Mouse (Mus musculus): ENCODE data around the gene Tas2r102. TPM values are rescaled to one million over a fixed set of nuclear protein-coding genes. Genes with fewer than 3 reads are reported as not detected.

The Tas2r102 gene
- not detected for total RNA-seq (2022)

GRCm38 (mm10) chr6:132761831-132762230 is at the start of gene Tas2r102:
Tas2r102 (plus strand) TSS chr6:132762131.
- no peak for DNase-seq

GRCm38 (mm10) chr6:132737935-132738334 is 24.0 kb upstream of the Tas2r102 start, which contains the start of gene Tas2r115:
Tas2r115 (minus strand) TSS chr6:132738035.
- DNase-seq: no peak

- peak; percentile 7 for DNase-seq
These were observed 11.7 kb upstream of the Tas2r102 start for GRCm38 (mm10) chr6:132750206-132750605.

DNA sequence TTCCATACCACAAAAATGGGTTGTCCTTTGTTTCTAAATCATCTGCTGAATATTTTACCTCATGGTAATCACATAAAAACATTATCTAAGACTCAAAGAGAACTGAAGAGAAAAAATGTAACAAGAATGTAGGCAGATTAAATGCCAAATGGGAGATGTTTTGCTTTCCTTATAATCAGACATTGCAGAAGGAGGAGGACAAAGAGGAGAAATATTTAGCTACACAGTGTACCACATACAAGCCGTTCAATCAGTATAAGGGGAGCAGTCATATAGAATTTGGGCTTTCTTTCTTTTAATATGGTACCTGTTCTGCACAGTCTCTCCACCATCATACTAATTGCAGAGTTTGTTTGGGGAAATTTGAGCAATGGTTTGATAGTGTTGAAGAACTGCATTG is 7.5 kb upstream of the Tas2r102 start, which contains the start of gene Tas2r124:
Gene Tas2r124 (plus strand): TSS at position 301 of the 400 bp plus-strand sequence.
- DNase-seq: no peak

DNA sequence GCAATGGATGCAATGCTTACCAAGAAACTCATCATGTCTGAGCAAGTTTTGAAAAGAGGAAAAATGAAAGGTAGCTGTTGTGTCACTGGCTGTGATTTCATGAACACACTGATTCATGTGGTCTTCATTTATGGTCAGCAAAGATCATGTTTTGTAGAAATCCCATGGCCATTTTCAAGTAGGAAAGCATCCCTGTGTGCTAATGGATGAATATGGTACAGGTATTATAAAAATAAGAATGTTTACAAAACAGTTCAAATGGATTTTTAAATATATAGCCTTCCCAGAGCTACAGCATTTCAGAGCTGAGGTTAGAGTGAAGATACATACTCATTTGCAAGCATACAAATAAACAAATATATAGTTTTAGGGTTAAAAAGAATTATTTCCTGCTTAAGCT is 16.1 kb downstream of the Tas2r102 start, which contains the start of gene Tas2r136:
Gene Tas2r136 (minus strand): TSS at position 101 of the 400 bp plus-strand sequence.
- no peak for DNase-seq

DNA sequence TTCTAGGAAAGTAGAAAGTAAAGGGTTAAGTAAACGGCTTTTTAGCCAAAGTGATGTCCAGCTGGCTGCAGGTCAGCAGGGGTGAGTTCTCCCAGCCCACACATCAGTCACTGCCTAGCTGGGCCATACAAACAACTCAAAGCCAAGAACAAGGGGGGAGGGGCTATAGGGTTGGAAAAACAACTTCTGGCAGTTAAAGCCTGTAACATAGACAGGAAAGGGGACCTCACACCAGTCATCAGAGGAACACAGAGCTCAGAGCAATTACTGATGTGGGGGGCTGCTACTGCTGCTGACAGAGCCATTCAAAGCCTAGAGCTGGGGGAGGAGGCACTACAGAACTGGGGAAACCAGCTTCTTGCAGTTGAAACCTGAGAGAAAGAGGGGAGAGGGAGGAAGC is 33.5 kb downstream of the Tas2r102 start:
- no peak for DNase-seq

GRCm38 (mm10) chr6:132802518-132802917 is 40.6 kb downstream of the Tas2r102 start, which contains the start of gene Tas2r117:
Tas2r117 (plus strand) TSS chr6:132802818.
- no peak for DNase-seq

Other genes with a start within 250 kb of the Tas2r102 start
- gene Prh1, start 192.3 kb upstream of the Tas2r102 start, total RNA-seq (2022): not detected
- gene Prp2, start 166.2 kb upstream of the Tas2r102 start, total RNA-seq (2022): not detected
- not detected for gene A630073D07Rik, start 110.6 kb upstream of the Tas2r102 start, total RNA-seq (2022)
- not detected for gene Tas2r120, start 105.2 kb upstream of the Tas2r102 start, total RNA-seq (2022)
- gene Tas2r121, start 61.1 kb upstream of the Tas2r102 start, total RNA-seq (2022): not detected
- gene Tas2r122, start 50.2 kb upstream of the Tas2r102 start, total RNA-seq (2022): not detected
- not detected for gene Tas2r115, start 24.1 kb upstream of the Tas2r102 start, total RNA-seq (2022)
- not detected for gene Tas2r124, start 7.4 kb upstream of the Tas2r102 start, total RNA-seq (2022)
- not detected for gene Tas2r136, start 16.0 kb downstream of the Tas2r102 start, total RNA-seq (2022)
- gene Tas2r117, start 40.7 kb downstream of the Tas2r102 start, total RNA-seq (2022): not detected
- gene Tas2r123, start 85.0 kb downstream of the Tas2r102 start, total RNA-seq (2022): not detected
- gene Tas2r116, start 93.3 kb downstream of the Tas2r102 start, total RNA-seq (2022): not detected
- gene Tas2r110, start 105.9 kb downstream of the Tas2r102 start, total RNA-seq (2022): not detected
- not detected for gene Tas2r113, start 130.9 kb downstream of the Tas2r102 start, total RNA-seq (2022)
- gene Tas2r125, start 147.5 kb downstream of the Tas2r102 start, total RNA-seq (2022): not detected
- not detected for gene Tas2r129, start 189.0 kb downstream of the Tas2r102 start, total RNA-seq (2022)
- not detected for gene Tas2r131, start 195.8 kb downstream of the Tas2r102 start, total RNA-seq (2022)
- gene Tas2r109, start 218.8 kb downstream of the Tas2r102 start, total RNA-seq (2022): not detected

Data from adrenal gland, adult 8-10 months (tissue).